Mouse (Mus musculus): ENCODE data around the gene Hoxd9. TPM values are rescaled to one million over a fixed set of nuclear protein-coding genes. Genes with fewer than 3 reads are reported as not detected.

Hoxd9 gene
- polyA plus RNA-seq, 1 experiment from 2014 or later, result not detected

- no peaks in the 10 kb centered on the region for H3K36me3 ChIP-seq (ENCODE audit: control insufficient read depth, insufficient read depth, low read length)
- H3K27ac ChIP-seq (ENCODE audit: low read depth, low read length), result no peak overlapping the region
- no peak overlapping the region for H3K4me2 ChIP-seq (ENCODE audit: low read depth, low read length, severe bottlenecking)
- H3K4me3 ChIP-seq (ENCODE audit: low read depth, low read length), result no peak overlapping the region
- peaks cover 93% of the 10 kb centered on the region for H3K27me3 ChIP-seq (ENCODE audit: control insufficient read depth, insufficient read depth, low read length)
- no peaks in the 10 kb centered on the region for H3K9me3 ChIP-seq (ENCODE audit: control insufficient read depth, low read length)
- ATAC-seq (replicated peaks; ENCODE audit: low FRiP score), result no peak
- H3K9ac ChIP-seq (ENCODE audit: low read length), result no peak overlapping the region
- H3K4me1 ChIP-seq (replicated peaks; ENCODE audit: control insufficient read depth, insufficient read depth, low read length), result peaks cover 5% of the 10 kb centered on the region; the same call in 1 of the 2 replicates
- 4% methylated on average over 17 of the region's 17 CpGs for WGBS
- DNase-seq (ENCODE audit: low spot score), result peak; percentile 86
These were observed 11.1 kb upstream of the Hoxd9 start for GRCm38 (mm10) chr2:74686301-74686987.

- no peak for ATAC-seq (replicated peaks; ENCODE audit: low FRiP score)
- Histone ChIP-seq H3K9ac (ENCODE audit: low read length) (no peak overlapping the region), H3K4me3 (ENCODE audit: low read depth, low read length) (no peak overlapping the region), H3K36me3 (ENCODE audit: control insufficient read depth, insufficient read depth, low read length) (no peaks in the 10 kb centered on the region), H3K4me2 (ENCODE audit: low read depth, low read length, severe bottlenecking) (no peak overlapping the region), H3K27ac (ENCODE audit: low read depth, low read length) (no peak overlapping the region), H3K4me1 (replicated peaks; ENCODE audit: control insufficient read depth, insufficient read depth, low read length) (peaks cover 3% of the 10 kb centered on the region; the same call in 1 of the 2 replicates), H3K9me3 (ENCODE audit: control insufficient read depth, low read length) (no peaks in the 10 kb centered on the region), H3K27me3 (ENCODE audit: control insufficient read depth, insufficient read depth, low read length) (peaks cover 93% of the 10 kb centered on the region)
- DNase-seq (ENCODE audit: low spot score), result peak; percentile 53
- 2% methylated on average over 27 of the region's 27 CpGs for WGBS
These were observed 10.4 kb upstream of the Hoxd9 start for GRCm38 (mm10) chr2:74686988-74687697.

GRCm38 (mm10) chr2:74687698-74688555, 9.6 kb upstream of the Hoxd9 start:
- no peak for ATAC-seq (replicated peaks; ENCODE audit: low FRiP score)
- H3K4me3 ChIP-seq (ENCODE audit: low read depth, low read length), result no peak overlapping the region
- no peak overlapping the region for H3K27ac ChIP-seq (ENCODE audit: low read depth, low read length)
- peak; percentile 63 for DNase-seq (ENCODE audit: low spot score)
- H3K4me1 ChIP-seq (replicated peaks; ENCODE audit: control insufficient read depth, insufficient read depth, low read length), result peaks cover 1% of the 10 kb centered on the region; the same call in 1 of the 2 replicates
- no peak overlapping the region for H3K4me2 ChIP-seq (ENCODE audit: low read depth, low read length, severe bottlenecking)
- peaks cover 93% of the 10 kb centered on the region for H3K27me3 ChIP-seq (ENCODE audit: control insufficient read depth, insufficient read depth, low read length)
- no peak overlapping the region for H3K9ac ChIP-seq (ENCODE audit: low read length)
- H3K9me3 ChIP-seq (ENCODE audit: control insufficient read depth, low read length), result no peaks in the 10 kb centered on the region
- under 1% methylated on average over 31 of the region's 31 CpGs for WGBS
- no peaks in the 10 kb centered on the region for H3K36me3 ChIP-seq (ENCODE audit: control insufficient read depth, insufficient read depth, low read length)

GRCm38 (mm10) chr2:74688795-74689573, 8.5 kb upstream of the Hoxd9 start:
- Histone ChIP-seq H3K4me1 (replicated peaks; ENCODE audit: control insufficient read depth, insufficient read depth, low read length) (no peaks in the 10 kb centered on the region), H3K4me3 (ENCODE audit: low read depth, low read length) (no peak overlapping the region), H3K36me3 (ENCODE audit: control insufficient read depth, insufficient read depth, low read length) (no peaks in the 10 kb centered on the region), H3K9ac (ENCODE audit: low read length) (no peak overlapping the region), H3K9me3 (ENCODE audit: control insufficient read depth, low read length) (no peaks in the 10 kb centered on the region), H3K4me2 (ENCODE audit: low read depth, low read length, severe bottlenecking) (no peak overlapping the region), H3K27ac (ENCODE audit: low read depth, low read length) (no peak overlapping the region), H3K27me3 (ENCODE audit: control insufficient read depth, insufficient read depth, low read length) (peaks cover 93% of the 10 kb centered on the region)
- peak; percentile 59 for DNase-seq (ENCODE audit: low spot score)
- ATAC-seq (replicated peaks; ENCODE audit: low FRiP score), result no peak
- WGBS, result 4% methylated on average over 12 of the region's 12 CpGs

- Histone ChIP-seq H3K4me2 (ENCODE audit: low read depth, low read length, severe bottlenecking) (no peak overlapping the region), H3K9ac (ENCODE audit: low read length) (no peak overlapping the region), H3K9me3 (ENCODE audit: control insufficient read depth, low read length) (no peaks in the 10 kb centered on the region), H3K27ac (ENCODE audit: low read depth, low read length) (no peak overlapping the region), H3K4me3 (ENCODE audit: low read depth, low read length) (no peak overlapping the region), H3K36me3 (ENCODE audit: control insufficient read depth, insufficient read depth, low read length) (no peaks in the 10 kb centered on the region), H3K27me3 (ENCODE audit: control insufficient read depth, insufficient read depth, low read length) (peaks cover 93% of the 10 kb centered on the region), H3K4me1 (replicated peaks; ENCODE audit: control insufficient read depth, insufficient read depth, low read length) (no peaks in the 10 kb centered on the region)
- peak; percentile 59 for DNase-seq (ENCODE audit: low spot score)
- WGBS, result under 1% methylated on average over 24 of the region's 24 CpGs
- no peak for ATAC-seq (replicated peaks; ENCODE audit: low FRiP score)
These were observed 7.8 kb upstream of the Hoxd9 start for GRCm38 (mm10) chr2:74689574-74690337.

GRCm38 (mm10) chr2:74690338-74690716, 7.2 kb upstream of the Hoxd9 start:
- H3K9me3 ChIP-seq (ENCODE audit: control insufficient read depth, low read length), result no peaks in the 10 kb centered on the region
- H3K27ac ChIP-seq (ENCODE audit: low read depth, low read length), result no peak overlapping the region
- DNase-seq (ENCODE audit: low spot score) (no peak), ATAC-seq (replicated peaks; ENCODE audit: low FRiP score) (no peak)
- H3K9ac ChIP-seq (ENCODE audit: low read length), result no peak overlapping the region
- no peak overlapping the region for H3K4me3 ChIP-seq (ENCODE audit: low read depth, low read length)
- H3K4me1 ChIP-seq (replicated peaks; ENCODE audit: control insufficient read depth, insufficient read depth, low read length), result no peaks in the 10 kb centered on the region
- WGBS, result 9% methylated on average over 8 of the region's 8 CpGs
- no peak overlapping the region for H3K4me2 ChIP-seq (ENCODE audit: low read depth, low read length, severe bottlenecking)
- no peaks in the 10 kb centered on the region for H3K36me3 ChIP-seq (ENCODE audit: control insufficient read depth, insufficient read depth, low read length)
- H3K27me3 ChIP-seq (ENCODE audit: control insufficient read depth, insufficient read depth, low read length), result peaks cover 93% of the 10 kb centered on the region

- DNase-seq (ENCODE audit: low spot score) (peak; percentile 88), ATAC-seq (replicated peaks; ENCODE audit: low FRiP score) (peak; percentile 81)
- Histone ChIP-seq H3K4me3 (ENCODE audit: low read depth, low read length) (no peak within 1 kb of the TSS), H3K36me3 (ENCODE audit: control insufficient read depth, insufficient read depth, low read length) (no peaks in the 10 kb centered on the region), H3K9ac (ENCODE audit: low read length) (no peak within 1 kb of the TSS), H3K4me1 (replicated peaks; ENCODE audit: control insufficient read depth, insufficient read depth, low read length) (no peaks in the 10 kb centered on the region), H3K27me3 (ENCODE audit: control insufficient read depth, insufficient read depth, low read length) (peaks cover 96% of the 10 kb centered on the region), H3K9me3 (ENCODE audit: control insufficient read depth, low read length) (no peaks in the 10 kb centered on the region), H3K27ac (ENCODE audit: low read depth, low read length) (no peak within 1 kb of the TSS), H3K4me2 (ENCODE audit: low read depth, low read length, severe bottlenecking) (no peak within 1 kb of the TSS)
- WGBS, result under 1% methylated on average over 55 of the region's 56 CpGs
These were observed 6.2 kb upstream of the Hoxd9 start, which contains the start of gene Hoxd10 for GRCm38 (mm10) chr2:74691022-74691951. Gene Hoxd10 (plus strand): TSS chr2:74691924.
